Mouse (Mus musculus) cerebellum, adult 9-10 months (tissue): Measurements from ENCODE around the gene Cox5a.

Experiments used
- DNase-seq: peaks from one replicate; pipeline ENCODE4 v3.0.0; 2022

The Cox5a gene

GRCm38 (mm10) chr9:57565741-57566221 lies 44.7 kb downstream of the Cox5a start:
- peak; percentile 31 for DNase-seq

DNA sequence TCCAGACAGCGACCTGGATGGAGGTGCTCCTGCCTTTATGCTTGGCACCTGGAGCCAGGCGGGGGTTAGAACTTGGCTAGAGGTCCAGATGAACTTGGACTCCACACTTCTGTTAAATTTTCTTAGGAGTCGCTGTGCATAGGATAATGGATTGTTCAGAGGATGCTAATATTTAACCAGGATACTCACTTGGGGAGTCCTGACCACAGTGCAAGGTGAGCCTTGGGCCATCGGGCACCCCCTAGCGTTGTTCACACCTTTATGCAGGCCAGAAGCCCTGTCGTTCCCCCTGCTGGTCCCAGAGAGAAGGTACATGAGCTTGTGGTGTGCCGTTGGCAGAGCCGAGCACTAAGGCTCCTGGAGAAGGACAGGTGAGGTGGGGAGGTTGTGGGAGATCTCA lies 45.8 kb downstream of the Cox5a start:
- no peak for DNase-seq

- no peak for DNase-seq
Observed at GRCm38 (mm10) chr9:57568500-57568899, 47.4 kb downstream of the Cox5a start.

- no peak for DNase-seq
Observed at GRCm38 (mm10) chr9:57574397-57574796, 53.3 kb downstream of the Cox5a start.

DNA sequence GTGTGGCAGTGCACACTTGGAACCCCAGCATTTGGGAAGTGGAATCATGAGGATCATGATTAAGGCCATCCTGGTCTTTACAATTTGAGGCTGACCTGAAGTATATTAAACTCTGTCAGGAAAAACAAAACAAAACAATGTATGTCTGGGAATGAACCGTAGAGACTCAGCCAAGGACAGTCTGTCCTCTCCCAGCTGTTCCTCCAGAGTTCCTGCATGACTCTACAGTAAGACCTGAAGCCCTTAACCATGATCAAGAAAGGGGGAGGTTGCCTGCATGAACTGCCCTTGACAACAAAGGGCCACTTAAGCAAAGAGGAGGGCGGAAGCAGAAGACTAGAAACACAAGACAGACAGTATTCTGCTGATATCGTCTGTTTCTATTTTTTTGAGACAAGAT lies 54.5 kb downstream of the Cox5a start:
- DNase-seq: no peak

DNA sequence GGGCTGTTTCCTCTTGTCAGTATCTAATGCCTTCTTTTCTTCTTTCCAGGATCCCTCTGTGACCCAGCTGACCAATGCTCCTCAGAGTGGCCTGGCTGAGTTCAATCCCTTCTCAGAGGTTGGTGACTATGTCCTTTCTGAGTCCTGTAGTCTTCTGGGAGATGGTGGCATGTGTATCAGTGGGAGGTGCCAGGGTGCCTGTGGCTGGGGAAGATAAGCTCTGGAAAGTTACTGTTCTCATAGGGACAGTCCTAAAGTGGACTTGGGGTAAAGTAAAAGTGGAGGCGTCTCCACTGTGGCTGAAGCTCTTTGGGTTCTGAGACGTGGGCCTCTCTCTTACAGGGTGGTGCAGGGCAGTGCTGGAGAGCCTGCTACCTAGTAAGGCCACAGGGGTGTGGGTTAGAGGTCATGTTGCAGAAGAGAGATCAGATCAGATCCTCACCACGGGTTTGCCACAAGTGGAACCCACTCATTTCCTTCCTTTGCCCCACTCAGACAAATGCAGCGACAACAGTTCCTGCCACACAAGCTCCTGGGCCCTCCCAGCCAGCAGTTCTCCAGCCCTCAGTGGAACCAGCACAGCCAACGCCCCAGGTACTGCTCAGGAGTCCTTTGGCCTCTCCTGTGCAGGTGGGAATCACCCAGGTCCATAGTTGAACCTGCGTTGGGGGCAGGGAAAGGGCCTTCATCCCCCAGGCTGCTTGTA lies 56.2 kb downstream of the Cox5a start:
- no peak for DNase-seq
